Comparison of ENCODE assay signal across 22 mouse cellular contexts in the genomic region with DNA sequence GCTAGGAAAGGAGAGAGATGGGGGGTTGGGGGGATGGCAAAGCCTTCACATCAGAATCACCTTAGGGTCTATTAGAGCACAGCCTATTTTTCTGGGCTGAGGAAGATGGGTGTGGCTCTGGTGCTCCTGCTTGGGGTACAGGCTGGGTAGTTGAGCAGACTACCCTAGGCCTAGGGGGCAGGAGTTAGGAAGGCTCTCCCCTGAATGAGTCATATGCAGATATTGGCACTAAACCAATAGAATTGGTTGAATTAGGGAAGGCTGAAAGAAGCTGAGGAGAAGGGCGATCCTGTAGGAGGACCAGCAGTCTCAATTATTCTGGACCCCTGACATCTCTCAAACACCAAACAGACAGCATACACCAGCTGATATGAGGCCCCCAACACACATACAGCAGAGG. TPM values are rescaled to one million over a fixed set of nuclear protein-coding genes. Genes with fewer than 3 reads are reported as not detected.
DNase-seq lines count a peak whose midpoint lies in the region; ATAC-seq and TF ChIP-seq lines count a peak whose summit lies in the region.
"Had no signal": no experiment of that assay in that cellular context is flagged by ENCODE, and none has a peak within 500 bp of the region (broad histone marks: within the 10 kb centered on the region; RNA-seq: fewer than 3 reads in every experiment).

No protein-coding gene starts in this region.

- no peak for TF ChIP-seq CTCF in lung, postnatal 0 days (IDR thresholded peaks at IDR 0.05)
- no peak for TF ChIP-seq CTCF in C2C12 (IDR thresholded peaks at IDR 0.05; ENCODE audit: control insufficient read depth, insufficient read depth, insufficient read length)

- H3K4me2 ChIP-seq in lung, postnatal 0 days (replicated peaks; ENCODE audit: low read depth, low read length) = no peak overlapping the region
- H3K4me2 ChIP-seq in forebrain, embryonic 12.5 days = no peak overlapping the region
- H3K4me2 ChIP-seq in neural tube, embryonic 15.5 days = no peak overlapping the region
- H3K4me2 ChIP-seq: embryonic facial prominence, embryonic 13.5 days; forebrain, embryonic 13.5 days; hindbrain, embryonic 12.5 days had no signal

- 76% methylated on average over 1 of the region's 1 CpGs for WGBS in lung, postnatal 0 days
- 96% methylated on average over 1 of the region's 1 CpGs for WGBS in forebrain, embryonic 12.5 days
- WGBS in neural tube, embryonic 15.5 days = 95% methylated on average over 1 of the region's 1 CpGs

- H3ac ChIP-seq in C2C12 (ENCODE audit: control insufficient read depth, insufficient read length, low read depth) = peak overlapping the region; percentile 60

- H3K4me1 ChIP-seq in lung, postnatal 0 days (ENCODE audit: insufficient read depth, low read depth, low read length) = 0 out of 2 replicates have a peak, but pooled peaks cover 2% of the 10 kb centered on the region
- H3K4me1 ChIP-seq in forebrain, embryonic 12.5 days = peaks cover 10% of the 10 kb centered on the region; the same call in 1 of the 2 replicates
- H3K4me1 ChIP-seq in neural tube, embryonic 15.5 days = peaks cover 15% of the 10 kb centered on the region
- H3K4me1 ChIP-seq: forebrain, embryonic 13.5 days had no signal

- no peak overlapping the region for H3K9ac ChIP-seq in lung, postnatal 0 days (replicated peaks; ENCODE audit: low read depth)
- H3K9ac ChIP-seq in forebrain, embryonic 12.5 days = no peak overlapping the region
- H3K9ac ChIP-seq in neural tube, embryonic 15.5 days (replicated peaks) = no peak overlapping the region
- H3K9ac ChIP-seq: embryonic facial prominence, embryonic 13.5 days; forebrain, embryonic 13.5 days; forebrain, postnatal 0 days; hindbrain, embryonic 12.5 days had no signal

- H3K36me3 ChIP-seq in lung, postnatal 0 days (ENCODE audit: insufficient read depth, low read length) = no peaks in the 10 kb centered on the region
- peaks cover 30% of the 10 kb centered on the region for H3K36me3 ChIP-seq in C2C12 (ENCODE audit: control insufficient read depth, insufficient read depth)
- H3K36me3 ChIP-seq in forebrain, embryonic 12.5 days (replicated peaks) = no peaks in the 10 kb centered on the region
- no peaks in the 10 kb centered on the region for H3K36me3 ChIP-seq in neural tube, embryonic 15.5 days
- H3K36me3 ChIP-seq: embryonic facial prominence, embryonic 13.5 days; heart, embryonic 10.5 days; hindbrain, embryonic 12.5 days had no signal

- H3K27me3 ChIP-seq in lung, postnatal 0 days (replicated peaks; ENCODE audit: insufficient read depth, low read length) = no peaks in the 10 kb centered on the region
- H3K27me3 ChIP-seq in C2C12 (ENCODE audit: control insufficient read depth, insufficient read depth, insufficient read length) = no peaks in the 10 kb centered on the region
- no peaks in the 10 kb centered on the region for H3K27me3 ChIP-seq in forebrain, embryonic 12.5 days
- no peaks in the 10 kb centered on the region for H3K27me3 ChIP-seq in neural tube, embryonic 15.5 days (replicated peaks)
- H3K27me3 ChIP-seq: embryonic facial prominence, embryonic 13.5 days; forebrain, embryonic 13.5 days; hindbrain, embryonic 12.5 days had no signal

- no peaks in the 10 kb centered on the region for H3K9me3 ChIP-seq in lung, postnatal 0 days (ENCODE audit: low read length)
- no peaks in the 10 kb centered on the region for H3K9me3 ChIP-seq in forebrain, embryonic 12.5 days
- H3K9me3 ChIP-seq in neural tube, embryonic 15.5 days (replicated peaks) = no peaks in the 10 kb centered on the region
- H3K9me3 ChIP-seq: embryonic facial prominence, embryonic 13.5 days; forebrain, embryonic 13.5 days; heart, embryonic 10.5 days; hindbrain, embryonic 12.5 days had no signal

- no peak for TF ChIP-seq EP300 in lung, postnatal 0 days (IDR thresholded peaks at IDR 0.05)

- peaks cover 89% of the 10 kb centered on the region for H3K79me2 ChIP-seq in C2C12 (ENCODE audit: control insufficient read depth, insufficient read depth)

- H3K27ac ChIP-seq in lung, postnatal 0 days (ENCODE audit: low read length) = no peak overlapping the region
- no peak overlapping the region for H3K27ac ChIP-seq in forebrain, embryonic 12.5 days
- H3K27ac ChIP-seq in neural tube, embryonic 15.5 days (replicated peaks) = no peak overlapping the region
- H3K27ac ChIP-seq: embryonic facial prominence, embryonic 13.5 days; forebrain, embryonic 13.5 days; heart, embryonic 10.5 days; hindbrain, embryonic 12.5 days had no signal

- H3K79me3 ChIP-seq in C2C12 (ENCODE audit: low read depth) = peaks cover 51% of the 10 kb centered on the region

- ATAC-seq in lung, postnatal 0 days = 0 out of 2 replicates have a peak, but pooled peaks have one; percentile 23
- no peak for ATAC-seq in forebrain, embryonic 12.5 days (ENCODE audit: low FRiP score)
- ATAC-seq in neural tube, embryonic 15.5 days (ENCODE audit: low FRiP score) = no peak
- ATAC-seq: forebrain, embryonic 13.5 days; forebrain, postnatal 0 days; hindbrain, embryonic 16.5 days; inflammation-experienced regulatory T-cells, adult 6 months had no signal

- DNase-seq in lung, postnatal 0 days (ENCODE audit: low spot score) = no peak
- DNase-seq in lung, postnatal 14 days = no peak
- peak; percentile 69 for DNase-seq in NIH3T3 (ENCODE audit: low read depth)
- DNase-seq: adrenal gland, postnatal 14 days; B cell, adult 2 months; cerebellum, adult 11-12 months; cerebellum, adult 9-10 months; cerebellum, postnatal 25 days; forebrain, postnatal 0 days; gastrocnemius, postnatal 10 days; heart, adult 18-20 months; heart, postnatal 10 days; heart, postnatal 4 days had no signal

- H3K4me3 ChIP-seq in lung, postnatal 0 days (ENCODE audit: low read depth, low read length) = no peak overlapping the region
- peak overlapping the region; percentile 12 for H3K4me3 ChIP-seq in C2C12 (ENCODE audit: insufficient read depth, poor library complexity, severe bottlenecking)
- H3K4me3 ChIP-seq in forebrain, embryonic 12.5 days (replicated peaks) = no peak overlapping the region
- H3K4me3 ChIP-seq in neural tube, embryonic 15.5 days (replicated peaks) = no peak overlapping the region
- H3K4me3 ChIP-seq: embryonic facial prominence, embryonic 13.5 days; forebrain, embryonic 13.5 days; heart, embryonic 10.5 days; hindbrain, embryonic 12.5 days had no signal

TF ChIP-seq in C2C12, 6 proteins besides CTCF, POLR2A, EP300 and RAD21:
- TF ChIP-seq MYOD1 (IDR thresholded peaks at IDR 0.05; ENCODE audit: control insufficient read depth, insufficient read length, low read depth) (no peak), FOSL1 (IDR thresholded peaks at IDR 0.05; ENCODE audit: insufficient read depth, low read length, poor library complexity, severe bottlenecking) (no peak), MYOG (IDR thresholded peaks at IDR 0.05; ENCODE audit: control insufficient read depth, extremely low read depth, insufficient read length) (no peak)
TF ChIP-seq in C2C12: peak in this region for 0.

RNA-seq across cellular contexts. Expression of gene Synj2, which starts 44.2 kb away (rescaled TPM):
- 1.8 and 2.1 TPM in 2 replicates for polyA plus RNA-seq in lung, postnatal 0 days (2015; fragmentation: Nextera tagmentation; extraction: Ambion mirVana)
- polyA plus RNA-seq in C2C12 (2012; fragmentation: generic; extraction: Trizol) = 30.9 TPM
- 0.96 and 1.1 TPM in 2 replicates for polyA plus RNA-seq in forebrain, embryonic 12.5 days (2016; fragmentation: Nextera tagmentation; extraction: Ambion mirVana)
- 1.5 and 2.7 TPM in 2 replicates for polyA plus RNA-seq in neural tube, embryonic 15.5 days (2015; fragmentation: Nextera tagmentation; extraction: Ambion mirVana)
